Mouse (Mus musculus): ENCODE results near the gene Pdcd11. TPM values are rescaled to one million over a fixed set of nuclear protein-coding genes. Genes with fewer than 3 reads are reported as not detected.

The Pdcd11 gene
- polyA plus RNA-seq, 1 experiment from 2014 or later: 8.7 TPM

GRCm38 (mm10) chr19:47157664-47158063 is 67.1 kb downstream of the Pdcd11 start, which contains the start of gene Calhm3:
Gene Calhm3 (minus strand): TSS chr19:47157764.
- WGBS: 81% methylated on average over 11 of the region's 11 CpGs

DNA sequence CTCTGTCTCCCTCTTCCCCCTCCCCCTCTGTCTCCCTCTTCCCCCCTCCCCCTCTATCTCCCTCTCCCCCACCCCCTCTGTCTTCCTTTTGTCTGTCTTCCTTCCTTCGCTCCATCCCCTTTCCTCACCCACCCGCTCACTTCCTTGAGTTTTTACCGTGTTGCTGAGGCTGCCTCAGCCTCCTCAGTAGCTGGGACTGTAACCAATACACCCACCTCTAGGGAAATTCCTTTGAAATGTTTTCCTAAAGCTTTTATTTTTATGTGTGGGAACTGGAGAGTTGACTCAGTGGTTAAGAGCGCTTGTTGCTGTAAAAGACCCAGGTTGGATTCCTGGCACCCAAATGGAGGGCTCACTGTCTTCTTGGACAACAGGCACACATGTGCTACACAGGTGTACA is 71.1 kb downstream of the Pdcd11 start:
- H3K36me3 ChIP-seq: no peaks in the 10 kb centered on the region
- 69% methylated on average over 4 of the region's 4 CpGs for WGBS
- H3K9me3 ChIP-seq: no peaks in the 10 kb centered on the region
- no peak overlapping the region for H3K4me3 ChIP-seq
- H3K27ac ChIP-seq: no peak overlapping the region
- H3K4me1 ChIP-seq (replicated peaks): peaks cover 5% of the 10 kb centered on the region
- H3K27me3 ChIP-seq (ENCODE audit: insufficient read depth, poor library complexity, severe bottlenecking): no peaks in the 10 kb centered on the region
- DNase-seq (ENCODE audit: low spot score): no peak

More at GRCm38 (mm10) chr19:47157664-47158063, 67.1 kb downstream of the Pdcd11 start, which contains the start of gene Calhm3:
- no peaks in the 10 kb centered on the region for H3K9me3 ChIP-seq
- no peaks in the 10 kb centered on the region for H3K36me3 ChIP-seq
- no peak for DNase-seq (ENCODE audit: low spot score)
- H3K27ac ChIP-seq: no peak within 1 kb of the TSS
- H3K27me3 ChIP-seq (ENCODE audit: insufficient read depth, poor library complexity, severe bottlenecking): peaks cover 4% of the 10 kb centered on the region
- H3K4me3 ChIP-seq: no peak within 1 kb of the TSS
- no peaks in the 10 kb centered on the region for H3K4me1 ChIP-seq (replicated peaks)

- 90% methylated on average over 6 of the region's 6 CpGs for WGBS
- H3K4me1 ChIP-seq (replicated peaks): peaks cover 18% of the 10 kb centered on the region
- DNase-seq (ENCODE audit: low spot score): no peak
- H3K9me3 ChIP-seq: no peaks in the 10 kb centered on the region
- H3K27ac ChIP-seq: no peak overlapping the region
- no peak overlapping the region for H3K4me3 ChIP-seq
- no peaks in the 10 kb centered on the region for H3K36me3 ChIP-seq
- no peaks in the 10 kb centered on the region for H3K27me3 ChIP-seq (ENCODE audit: insufficient read depth, poor library complexity, severe bottlenecking)
Observed at GRCm38 (mm10) chr19:47163176-47163744, 72.7 kb downstream of the Pdcd11 start.

DNA sequence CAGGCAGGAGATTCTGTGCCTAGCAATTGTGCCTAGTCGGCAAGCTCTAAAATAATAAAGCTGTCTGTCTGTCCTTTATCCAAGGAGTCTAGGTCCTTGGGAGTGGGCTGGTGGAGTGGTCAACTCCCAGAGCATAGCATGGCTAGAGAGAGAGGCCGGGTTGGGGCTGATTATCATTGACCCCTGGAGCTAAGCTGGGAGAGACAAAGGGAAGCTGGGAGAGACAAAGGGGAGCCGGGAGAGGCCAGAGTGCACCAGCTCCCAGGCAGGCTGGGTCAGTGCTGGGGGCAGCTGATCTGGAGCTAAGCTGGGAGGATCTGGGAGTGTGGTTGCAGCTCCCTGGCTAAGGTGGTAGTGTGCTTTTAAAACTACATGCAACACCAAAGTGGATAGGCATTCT is 76.2 kb downstream of the Pdcd11 start:
- peak overlapping the region; percentile 74; the same call in 1 of the 2 replicates for H3K27ac ChIP-seq
- H3K27me3 ChIP-seq (ENCODE audit: insufficient read depth, poor library complexity, severe bottlenecking): no peaks in the 10 kb centered on the region; the same call in 1 of the 2 replicates
- no peaks in the 10 kb centered on the region for H3K36me3 ChIP-seq
- H3K4me3 ChIP-seq: no peak overlapping the region
- H3K9me3 ChIP-seq: no peaks in the 10 kb centered on the region
- WGBS: 21% methylated on average over 3 of the region's 3 CpGs
- DNase-seq (ENCODE audit: low spot score): peak; percentile 42
- H3K4me1 ChIP-seq (replicated peaks): peaks cover 24% of the 10 kb centered on the region

DNA sequence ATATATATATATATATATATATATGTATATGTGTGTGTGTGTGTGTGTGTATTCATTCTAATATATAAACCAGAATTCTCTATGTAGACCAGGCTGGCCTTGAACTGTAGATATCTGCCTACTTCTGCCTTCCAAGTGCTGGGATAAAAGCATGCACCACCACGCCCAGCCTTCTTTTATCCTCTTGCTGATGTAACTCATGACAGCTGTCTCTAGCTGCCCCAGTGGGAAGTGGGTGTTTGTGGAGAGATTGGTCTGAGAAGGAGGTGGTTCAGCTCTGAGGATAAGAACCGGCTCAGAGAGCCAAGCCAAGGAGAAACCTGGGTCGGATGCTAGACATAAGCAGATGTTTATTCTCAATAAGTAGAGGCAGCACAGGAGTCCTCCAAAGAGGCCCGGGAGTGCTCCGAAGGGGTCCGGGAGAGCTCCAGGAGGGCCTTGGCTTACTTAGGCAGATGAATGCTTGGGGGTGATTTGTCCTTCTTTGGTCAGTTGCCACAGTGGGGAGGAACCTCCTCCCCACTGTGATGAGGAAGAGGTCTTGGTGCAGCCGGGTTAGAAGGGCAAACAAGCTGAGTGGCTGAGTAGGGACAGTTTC is 77.1 kb downstream of the Pdcd11 start:
- no peaks in the 10 kb centered on the region; the same call in 1 of the 2 replicates for H3K27me3 ChIP-seq (ENCODE audit: insufficient read depth, poor library complexity, severe bottlenecking)
- no peaks in the 10 kb centered on the region for H3K36me3 ChIP-seq
- no peak for DNase-seq (ENCODE audit: low spot score)
- no peaks in the 10 kb centered on the region for H3K9me3 ChIP-seq
- peaks cover 24% of the 10 kb centered on the region for H3K4me1 ChIP-seq (replicated peaks)
- no peak overlapping the region for H3K4me3 ChIP-seq
- peak overlapping the region; percentile 3; the same call in 1 of the 2 replicates for H3K27ac ChIP-seq
- 57% methylated on average over 7 of the region's 7 CpGs for WGBS

- 9% methylated on average over 13 of the region's 13 CpGs for WGBS
- Histone ChIP-seq H3K27ac (peak overlapping the region; percentile 29; the same call in 1 of the 2 replicates), H3K4me3 (peak overlapping the region; percentile 27), H3K4me1 (replicated peaks) (peaks cover 24% of the 10 kb centered on the region), H3K36me3 (no peaks in the 10 kb centered on the region), H3K9me3 (no peaks in the 10 kb centered on the region), H3K27me3 (ENCODE audit: insufficient read depth, poor library complexity, severe bottlenecking) (no peaks in the 10 kb centered on the region; the same call in 1 of the 2 replicates)
- DNase-seq (ENCODE audit: low spot score): peak; percentile 43
Observed at GRCm38 (mm10) chr19:47168223-47168622, 77.7 kb downstream of the Pdcd11 start.

DNA sequence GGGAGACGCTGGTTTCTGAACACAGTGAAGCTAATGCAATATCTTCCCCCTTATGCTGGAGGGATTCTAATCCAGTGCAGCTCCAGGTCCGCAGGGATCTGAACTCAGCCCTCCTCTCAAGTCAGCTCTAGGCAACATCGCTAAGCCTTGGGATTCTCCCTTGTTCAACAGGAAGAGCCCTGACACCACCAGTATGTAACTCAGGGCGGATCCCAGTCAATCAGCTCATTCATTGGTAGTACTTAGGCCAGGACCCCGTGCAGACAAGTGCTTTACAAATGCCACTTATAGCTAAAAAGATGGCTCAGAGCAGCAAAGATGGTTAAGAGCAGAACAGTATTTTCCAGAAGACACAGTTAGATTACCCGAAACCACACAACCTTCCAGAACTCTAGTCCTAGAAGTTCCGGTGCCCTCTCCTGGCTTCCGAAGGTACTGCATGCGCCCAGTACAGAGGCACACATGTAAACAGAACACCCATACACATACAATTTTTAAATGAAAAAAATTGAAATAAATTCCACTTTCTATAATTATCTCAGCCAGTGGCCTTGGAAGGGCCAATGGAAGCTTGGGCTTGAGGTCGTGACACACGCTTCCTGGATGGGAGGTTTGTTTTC is 78.3 kb downstream of the Pdcd11 start:
- Histone ChIP-seq H3K27me3 (ENCODE audit: insufficient read depth, poor library complexity, severe bottlenecking) (no peaks in the 10 kb centered on the region; the same call in 1 of the 2 replicates), H3K27ac (0 out of 2 replicates have a peak overlapping the region, but pooled peaks have one; percentile 29), H3K9me3 (no peaks in the 10 kb centered on the region), H3K4me3 (peak overlapping the region; percentile 27; the same call in 1 of the 2 replicates), H3K4me1 (replicated peaks) (peaks cover 24% of the 10 kb centered on the region), H3K36me3 (no peaks in the 10 kb centered on the region)
- DNase-seq (ENCODE audit: low spot score): peak; percentile 86
- 31% methylated on average over 11 of the region's 11 CpGs for WGBS

DNA sequence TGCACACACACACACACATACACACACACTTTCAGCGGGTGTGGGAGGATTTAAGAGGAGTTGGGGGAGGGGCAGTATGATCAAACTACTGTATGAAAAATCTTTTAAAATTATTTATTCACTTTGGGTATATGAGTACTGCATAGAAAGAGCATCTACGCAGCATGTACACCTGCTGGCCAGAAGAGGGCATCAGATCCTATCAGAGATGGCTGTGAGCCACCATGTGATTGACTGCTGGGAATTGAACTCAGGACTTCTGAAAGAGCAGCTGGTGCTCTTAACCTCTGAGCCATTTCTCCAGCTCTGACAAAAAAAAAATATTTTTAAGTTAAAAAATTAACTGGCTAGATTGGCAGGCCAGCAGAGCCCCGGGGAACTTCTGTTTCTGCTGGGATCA is 83.9 kb downstream of the Pdcd11 start:
- H3K36me3 ChIP-seq: no peaks in the 10 kb centered on the region
- no peaks in the 10 kb centered on the region for H3K9me3 ChIP-seq
- H3K27me3 ChIP-seq (ENCODE audit: insufficient read depth, poor library complexity, severe bottlenecking): peaks cover 44% of the 10 kb centered on the region
- WGBS: 59% methylated on average over 3 of the region's 3 CpGs
- no peak overlapping the region for H3K27ac ChIP-seq
- no peak overlapping the region for H3K4me3 ChIP-seq
- peak; percentile 20 for DNase-seq (ENCODE audit: low spot score)
- H3K4me1 ChIP-seq (replicated peaks): peaks cover 14% of the 10 kb centered on the region

- 71% methylated on average over 2 of the region's 2 CpGs for WGBS
- no peaks in the 10 kb centered on the region for H3K36me3 ChIP-seq
- no peak overlapping the region for H3K27ac ChIP-seq
- DNase-seq (ENCODE audit: low spot score): no peak
- peaks cover 53% of the 10 kb centered on the region for H3K27me3 ChIP-seq (ENCODE audit: insufficient read depth, poor library complexity, severe bottlenecking)
- no peak overlapping the region for H3K4me3 ChIP-seq
- no peaks in the 10 kb centered on the region for H3K9me3 ChIP-seq
- peaks cover 21% of the 10 kb centered on the region for H3K4me1 ChIP-seq (replicated peaks)
Observed at GRCm38 (mm10) chr19:47175472-47175871, 84.9 kb downstream of the Pdcd11 start.

- no peak for DNase-seq (ENCODE audit: low spot score)
Observed at GRCm38 (mm10) chr19:47176916-47177505, 86.4 kb downstream of the Pdcd11 start.

GRCm38 (mm10) chr19:47178001-47178400 is 87.4 kb downstream of the Pdcd11 start:
- WGBS: 20% methylated on average over 10 of the region's 10 CpGs
- no peak overlapping the region for H3K27ac ChIP-seq
- H3K4me3 ChIP-seq: peak overlapping the region; percentile 77
- H3K4me1 ChIP-seq (replicated peaks): peaks cover 21% of the 10 kb centered on the region
- no peaks in the 10 kb centered on the region for H3K36me3 ChIP-seq
- peaks cover 11% of the 10 kb centered on the region for H3K9me3 ChIP-seq
- DNase-seq (ENCODE audit: low spot score): peak; percentile 38
- peaks cover 71% of the 10 kb centered on the region for H3K27me3 ChIP-seq (ENCODE audit: insufficient read depth, poor library complexity, severe bottlenecking)

More at GRCm38 (mm10) chr19:47176916-47177505, 86.4 kb downstream of the Pdcd11 start:
- H3K4me1 ChIP-seq (replicated peaks): peaks cover 21% of the 10 kb centered on the region
- no peak overlapping the region for H3K4me3 ChIP-seq
- peaks cover 69% of the 10 kb centered on the region for H3K27me3 ChIP-seq (ENCODE audit: insufficient read depth, poor library complexity, severe bottlenecking)
- no peak overlapping the region for H3K27ac ChIP-seq
- H3K36me3 ChIP-seq: no peaks in the 10 kb centered on the region
- peaks cover 8% of the 10 kb centered on the region for H3K9me3 ChIP-seq
- WGBS: 84% methylated on average over 2 of the region's 2 CpGs

- Histone ChIP-seq H3K27me3 (ENCODE audit: insufficient read depth, poor library complexity, severe bottlenecking) (peaks cover 71% of the 10 kb centered on the region), H3K9me3 (peaks cover 11% of the 10 kb centered on the region), H3K4me3 (peak within 1 kb of the TSS; percentile 77), H3K27ac (peak within 1 kb of the TSS; percentile 77), H3K36me3 (no peaks in the 10 kb centered on the region), H3K4me1 (replicated peaks) (peaks cover 21% of the 10 kb centered on the region)
- WGBS: under 1% methylated on average over 98 of the region's 98 CpGs
- DNase-seq (ENCODE audit: low spot score): peak; percentile 71
Observed at GRCm38 (mm10) chr19:47178431-47179271, 88.1 kb downstream of the Pdcd11 start, which contains the start of gene Neurl1a. Gene Neurl1a (plus strand): TSS chr19:47178820.
